Mouse (Mus musculus): Measurements from ENCODE around the gene Prox1. TPM values are rescaled to one million over a fixed set of nuclear protein-coding genes. Genes with fewer than 3 reads are reported as not detected.
A peak's percentile ranks its signal among the peaks of the same experiment; 100 is the strongest.

Prox1 gene
- polyA plus RNA-seq, 1 experiment from 2014 or later: 12.1 TPM

DNA sequence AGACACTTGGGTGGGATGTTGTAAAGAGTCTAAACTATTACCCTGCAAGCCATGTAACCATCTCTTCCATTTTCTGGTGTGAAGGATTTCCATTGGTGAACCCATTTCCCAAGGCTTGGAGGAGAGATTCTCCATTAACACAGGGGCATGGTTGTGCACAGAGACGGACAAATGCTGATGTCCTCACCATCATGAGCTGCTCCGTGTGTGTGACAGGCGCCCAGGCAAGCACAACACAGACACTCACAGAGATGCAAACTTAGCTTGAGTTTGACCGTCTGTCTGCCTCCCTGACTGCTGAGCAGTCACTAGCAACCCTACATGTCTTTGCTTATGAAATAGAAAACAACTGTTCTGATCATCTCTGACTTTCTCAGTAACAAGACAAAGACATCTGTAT, 30.5 kb upstream of the Prox1 start:
- Histone ChIP-seq H3K27me3 (replicated peaks; ENCODE audit: control insufficient read depth, insufficient read depth, low read length) (no peaks in the 10 kb centered on the region), H3K9me3 (ENCODE audit: control insufficient read depth, low read length) (no peaks in the 10 kb centered on the region), H3K9ac (ENCODE audit: low read depth, low read length) (no peak overlapping the region), H3K36me3 (ENCODE audit: control insufficient read depth, insufficient read depth, low read length) (no peaks in the 10 kb centered on the region), H3K27ac (ENCODE audit: low read depth, low read length) (no peak overlapping the region), H3K4me2 (no peak overlapping the region), H3K4me3 (ENCODE audit: low read depth, low read length) (no peak overlapping the region), H3K4me1 (replicated peaks; ENCODE audit: control insufficient read depth, insufficient read depth, low read length) (no peaks in the 10 kb centered on the region)
- 85% methylated on average over 4 of the region's 4 CpGs for WGBS
- ATAC-seq (replicated peaks; ENCODE audit: low FRiP score) (no peak), DNase-seq (ENCODE audit: low spot score) (no peak)

DNA sequence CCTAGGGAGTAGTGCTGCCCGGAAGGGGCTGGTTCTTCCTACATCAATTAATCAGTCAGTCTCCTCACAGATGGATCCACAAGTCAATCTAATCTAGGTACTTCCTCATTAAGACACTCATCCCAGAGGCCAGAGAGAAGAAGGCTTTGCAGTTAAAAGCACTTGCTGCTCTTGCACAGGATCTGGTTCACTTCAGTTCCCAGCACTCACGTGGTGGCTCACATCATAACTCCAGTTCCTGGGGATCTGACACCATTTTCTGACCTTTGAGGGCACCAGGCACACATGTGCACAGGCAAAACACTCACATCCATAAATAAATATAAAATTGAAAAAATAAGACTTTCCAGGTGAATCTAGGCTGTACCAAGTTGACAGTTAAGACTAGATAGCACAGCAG, 27.7 kb upstream of the Prox1 start:
- Histone ChIP-seq H3K9me3 (ENCODE audit: control insufficient read depth, low read length) (no peaks in the 10 kb centered on the region), H3K4me1 (replicated peaks; ENCODE audit: control insufficient read depth, insufficient read depth, low read length) (no peaks in the 10 kb centered on the region), H3K4me2 (no peak overlapping the region), H3K4me3 (ENCODE audit: low read depth, low read length) (no peak overlapping the region), H3K27me3 (replicated peaks; ENCODE audit: control insufficient read depth, insufficient read depth, low read length) (no peaks in the 10 kb centered on the region), H3K27ac (ENCODE audit: low read depth, low read length) (no peak overlapping the region), H3K36me3 (ENCODE audit: control insufficient read depth, insufficient read depth, low read length) (no peaks in the 10 kb centered on the region), H3K9ac (ENCODE audit: low read depth, low read length) (no peak overlapping the region)
- WGBS: 80% methylated on average over 2 of the region's 2 CpGs
- no peak for DNase-seq (ENCODE audit: low spot score)
- no peak for ATAC-seq (replicated peaks; ENCODE audit: low FRiP score)

DNA sequence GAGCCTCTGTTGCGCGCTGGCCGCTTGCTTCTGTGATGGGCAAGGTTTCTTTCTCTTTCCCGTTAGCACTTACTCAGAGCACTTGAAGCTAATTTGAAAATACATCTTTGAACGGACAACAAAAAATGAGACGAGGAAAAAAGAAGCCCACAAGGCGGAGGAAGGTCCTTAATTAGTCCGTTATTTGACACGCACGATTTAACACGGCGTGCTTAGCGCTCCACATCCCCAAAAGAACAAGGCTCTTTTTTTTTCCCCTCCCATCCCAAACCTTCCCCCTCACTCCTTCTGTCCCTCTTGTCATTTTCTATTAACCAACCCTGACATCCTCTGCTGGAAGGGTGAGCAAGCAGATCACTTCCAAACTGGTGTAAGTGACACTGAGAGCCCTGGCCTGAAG, 21.5 kb upstream of the Prox1 start:
- Histone ChIP-seq H3K9ac (ENCODE audit: low read depth, low read length) (no peak overlapping the region), H3K27ac (ENCODE audit: low read depth, low read length) (no peak overlapping the region), H3K4me1 (replicated peaks; ENCODE audit: control insufficient read depth, insufficient read depth, low read length) (no peaks in the 10 kb centered on the region), H3K4me2 (no peak overlapping the region), H3K27me3 (replicated peaks; ENCODE audit: control insufficient read depth, insufficient read depth, low read length) (no peaks in the 10 kb centered on the region), H3K36me3 (ENCODE audit: control insufficient read depth, insufficient read depth, low read length) (no peaks in the 10 kb centered on the region), H3K4me3 (ENCODE audit: low read depth, low read length) (no peak overlapping the region), H3K9me3 (ENCODE audit: control insufficient read depth, low read length) (no peaks in the 10 kb centered on the region)
- DNase-seq (ENCODE audit: low spot score): no peak
- 87% methylated on average over 13 of the region's 13 CpGs for WGBS
- ATAC-seq (replicated peaks; ENCODE audit: low FRiP score): no peak

DNA sequence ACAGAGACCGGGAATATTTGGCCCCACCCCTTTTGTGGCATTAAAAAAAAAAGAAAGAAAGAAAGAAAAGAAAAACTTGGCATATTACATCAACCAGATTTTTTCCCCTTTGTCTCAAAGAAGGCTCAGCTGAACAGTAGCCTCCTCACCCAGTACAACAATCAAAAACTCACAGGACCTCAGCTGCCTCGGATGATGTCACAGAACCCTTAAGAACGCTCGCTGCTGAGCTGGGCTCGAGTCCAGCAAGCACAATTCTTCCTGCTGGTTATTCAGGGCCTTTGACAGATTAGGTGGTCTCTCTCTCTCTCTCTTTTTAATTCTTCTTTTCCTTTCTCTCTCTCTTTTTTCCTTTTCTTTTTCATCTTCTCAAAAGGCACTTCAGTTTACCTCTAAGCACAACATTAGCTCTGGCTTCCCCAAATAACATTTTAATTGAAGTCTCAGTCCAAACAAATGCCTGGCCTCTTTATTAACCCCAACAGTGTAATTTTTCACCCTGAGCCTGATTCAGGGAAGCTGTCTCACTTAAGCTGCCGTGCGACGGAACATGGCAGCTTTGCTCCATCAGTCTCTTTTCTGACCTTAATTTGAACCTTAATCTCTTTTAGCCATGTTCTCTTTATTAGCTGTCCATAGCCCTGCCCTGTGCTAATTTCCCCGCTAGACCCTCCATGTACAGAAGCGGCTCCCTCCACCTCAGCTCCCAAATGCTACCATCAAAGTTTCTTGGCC, 19.9 kb upstream of the Prox1 start:
- Histone ChIP-seq H3K27ac (ENCODE audit: low read depth, low read length) (no peak overlapping the region), H3K36me3 (ENCODE audit: control insufficient read depth, insufficient read depth, low read length) (no peaks in the 10 kb centered on the region), H3K9me3 (ENCODE audit: control insufficient read depth, low read length) (no peaks in the 10 kb centered on the region), H3K9ac (ENCODE audit: low read depth, low read length) (no peak overlapping the region), H3K27me3 (replicated peaks; ENCODE audit: control insufficient read depth, insufficient read depth, low read length) (no peaks in the 10 kb centered on the region), H3K4me2 (no peak overlapping the region), H3K4me3 (ENCODE audit: low read depth, low read length) (no peak overlapping the region), H3K4me1 (replicated peaks; ENCODE audit: control insufficient read depth, insufficient read depth, low read length) (no peaks in the 10 kb centered on the region)
- DNase-seq (ENCODE audit: low spot score) (no peak), ATAC-seq (replicated peaks; ENCODE audit: low FRiP score) (no peak)
- 65% methylated on average over 10 of the region's 10 CpGs for WGBS

DNA sequence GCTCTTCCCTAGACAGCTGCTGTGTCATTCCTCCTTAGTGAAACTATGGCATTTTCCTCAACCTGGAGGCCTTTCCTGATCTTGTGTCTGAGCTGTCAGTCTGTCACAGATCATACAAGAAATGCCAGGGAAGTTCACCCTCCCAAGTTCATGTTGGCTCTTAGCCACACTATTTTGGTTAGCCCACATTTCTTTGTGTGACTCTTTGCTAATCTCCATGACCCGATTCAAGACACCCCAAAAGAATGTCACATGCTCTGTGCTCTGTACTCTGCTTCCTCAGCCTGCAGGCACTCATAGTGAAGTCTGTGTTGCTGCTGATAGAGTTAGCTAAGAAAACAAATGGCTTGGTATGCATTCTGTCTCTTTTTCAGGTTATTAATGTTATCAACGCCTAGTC, 18.6 kb upstream of the Prox1 start:
- no peak overlapping the region for H3K4me3 ChIP-seq (ENCODE audit: low read depth, low read length)
- no peak overlapping the region for H3K27ac ChIP-seq (ENCODE audit: low read depth, low read length)
- 72% methylated on average over 2 of the region's 2 CpGs for WGBS
- DNase-seq (ENCODE audit: low spot score): no peak
- H3K9ac ChIP-seq (ENCODE audit: low read depth, low read length): no peak overlapping the region
- H3K4me2 ChIP-seq: no peak overlapping the region
- peaks cover 5% of the 10 kb centered on the region; the same call in 1 of the 2 replicates for H3K4me1 ChIP-seq (replicated peaks; ENCODE audit: control insufficient read depth, insufficient read depth, low read length)
- no peaks in the 10 kb centered on the region for H3K36me3 ChIP-seq (ENCODE audit: control insufficient read depth, insufficient read depth, low read length)
- no peaks in the 10 kb centered on the region for H3K9me3 ChIP-seq (ENCODE audit: control insufficient read depth, low read length)
- ATAC-seq (replicated peaks; ENCODE audit: low FRiP score): no peak
- no peaks in the 10 kb centered on the region for H3K27me3 ChIP-seq (replicated peaks; ENCODE audit: control insufficient read depth, insufficient read depth, low read length)

DNA sequence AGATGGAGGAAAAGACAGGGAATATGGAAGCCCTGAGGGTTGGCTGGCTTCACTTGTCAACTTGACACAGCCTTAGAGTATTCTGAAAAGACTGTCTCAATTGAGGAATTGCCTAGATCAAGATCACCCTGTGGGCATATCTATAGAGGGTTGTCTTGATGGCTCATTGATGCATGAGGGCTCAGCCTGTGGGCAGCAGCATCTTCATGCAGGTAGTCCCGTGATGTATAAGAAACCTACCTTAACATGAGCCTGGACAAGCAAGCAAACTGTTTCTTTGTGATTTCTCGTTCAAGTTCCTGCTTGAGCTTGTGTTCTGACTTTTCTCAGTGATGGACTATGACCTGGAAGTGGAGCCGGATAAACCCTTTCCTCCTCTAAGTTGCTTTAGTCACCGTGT, 15.8 kb upstream of the Prox1 start:
- ATAC-seq (replicated peaks; ENCODE audit: low FRiP score) (no peak), DNase-seq (ENCODE audit: low spot score) (no peak)
- Histone ChIP-seq H3K4me1 (replicated peaks; ENCODE audit: control insufficient read depth, insufficient read depth, low read length) (peaks cover 5% of the 10 kb centered on the region; the same call in 1 of the 2 replicates), H3K27ac (ENCODE audit: low read depth, low read length) (no peak overlapping the region), H3K9ac (ENCODE audit: low read depth, low read length) (no peak overlapping the region), H3K4me3 (ENCODE audit: low read depth, low read length) (no peak overlapping the region), H3K36me3 (ENCODE audit: control insufficient read depth, insufficient read depth, low read length) (no peaks in the 10 kb centered on the region), H3K27me3 (replicated peaks; ENCODE audit: control insufficient read depth, insufficient read depth, low read length) (no peaks in the 10 kb centered on the region), H3K4me2 (no peak overlapping the region), H3K9me3 (ENCODE audit: control insufficient read depth, low read length) (no peaks in the 10 kb centered on the region)
- WGBS: 81% methylated on average over 4 of the region's 4 CpGs

DNA sequence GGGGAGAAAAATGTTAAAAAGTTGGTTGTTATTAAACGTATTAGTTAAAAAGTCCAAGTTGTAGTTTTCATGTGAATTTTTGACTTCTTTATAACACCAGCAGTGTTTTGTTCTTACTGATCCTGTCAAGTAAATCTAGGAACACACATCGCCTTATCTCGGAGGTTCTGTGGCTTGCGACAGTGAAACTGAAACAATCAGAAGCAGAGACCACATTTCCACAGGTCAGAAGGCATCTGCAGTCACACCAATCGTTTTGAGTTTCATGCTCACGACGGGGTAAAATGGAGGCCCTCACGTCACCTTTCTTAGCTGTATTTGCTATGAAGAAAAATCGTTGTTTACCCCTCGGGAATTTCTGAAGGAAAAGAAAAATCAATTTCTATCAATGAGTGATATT, 14.8 kb upstream of the Prox1 start:
- Histone ChIP-seq H3K4me3 (ENCODE audit: low read depth, low read length) (no peak overlapping the region), H3K4me1 (replicated peaks; ENCODE audit: control insufficient read depth, insufficient read depth, low read length) (peaks cover 5% of the 10 kb centered on the region; the same call in 1 of the 2 replicates), H3K9me3 (ENCODE audit: control insufficient read depth, low read length) (no peaks in the 10 kb centered on the region), H3K9ac (ENCODE audit: low read depth, low read length) (no peak overlapping the region), H3K27ac (ENCODE audit: low read depth, low read length) (no peak overlapping the region), H3K4me2 (no peak overlapping the region), H3K27me3 (replicated peaks; ENCODE audit: control insufficient read depth, insufficient read depth, low read length) (no peaks in the 10 kb centered on the region), H3K36me3 (ENCODE audit: control insufficient read depth, insufficient read depth, low read length) (no peaks in the 10 kb centered on the region)
- 74% methylated on average over 10 of the region's 10 CpGs for WGBS
- DNase-seq (ENCODE audit: low spot score) (no peak), ATAC-seq (replicated peaks; ENCODE audit: low FRiP score) (no peak)

DNA sequence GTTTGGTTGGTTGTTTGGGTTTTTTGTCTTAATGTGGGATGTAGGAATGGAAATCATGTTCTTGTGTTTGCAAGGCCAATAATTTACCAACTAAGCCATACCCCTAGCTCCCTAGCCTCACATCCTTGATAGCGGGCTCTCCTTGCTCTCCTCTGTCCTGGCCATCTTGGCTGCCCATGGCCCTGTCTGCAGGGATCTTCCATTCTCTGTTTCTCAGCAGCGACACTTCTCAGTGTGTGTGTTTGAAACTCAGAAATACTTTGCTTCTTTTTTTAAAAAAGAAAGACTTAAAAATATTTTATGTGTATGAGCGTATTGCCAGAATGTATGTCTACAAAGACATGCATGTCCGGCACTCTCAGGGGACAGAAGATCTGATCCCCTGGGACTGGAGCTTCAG, 13.1 kb upstream of the Prox1 start:
- Histone ChIP-seq H3K4me3 (ENCODE audit: low read depth, low read length) (no peak overlapping the region), H3K27me3 (replicated peaks; ENCODE audit: control insufficient read depth, insufficient read depth, low read length) (no peaks in the 10 kb centered on the region), H3K27ac (ENCODE audit: low read depth, low read length) (no peak overlapping the region), H3K36me3 (ENCODE audit: control insufficient read depth, insufficient read depth, low read length) (no peaks in the 10 kb centered on the region), H3K4me2 (no peak overlapping the region), H3K4me1 (replicated peaks; ENCODE audit: control insufficient read depth, insufficient read depth, low read length) (peaks cover 5% of the 10 kb centered on the region; the same call in 1 of the 2 replicates), H3K9ac (ENCODE audit: low read depth, low read length) (no peak overlapping the region), H3K9me3 (ENCODE audit: control insufficient read depth, low read length) (no peaks in the 10 kb centered on the region)
- ATAC-seq (replicated peaks; ENCODE audit: low FRiP score): no peak
- DNase-seq (ENCODE audit: low spot score): no peak
- WGBS: 88% methylated on average over 4 of the region's 4 CpGs

DNA sequence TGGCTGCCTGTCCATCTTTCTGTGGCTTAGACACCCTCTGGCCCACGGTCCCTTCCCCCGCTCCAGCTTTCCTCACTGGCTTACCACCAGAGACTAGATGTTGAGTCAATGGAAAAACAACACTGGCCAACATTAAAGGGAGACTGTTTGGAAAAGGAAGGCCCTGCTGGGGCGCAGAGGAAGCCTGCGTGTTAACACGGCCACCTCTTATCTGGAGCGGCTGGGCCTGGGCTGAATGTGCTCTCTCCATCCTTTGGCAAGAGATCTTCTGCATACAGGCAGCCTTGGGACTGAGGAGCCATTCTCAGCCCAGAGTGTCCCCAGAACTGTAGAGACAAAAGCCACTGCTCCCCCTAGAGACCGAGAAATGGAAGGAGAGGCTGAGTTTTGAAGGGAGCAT, 11.3 kb upstream of the Prox1 start:
- H3K4me2 ChIP-seq: no peak overlapping the region
- peaks cover 4% of the 10 kb centered on the region; the same call in 1 of the 2 replicates for H3K27me3 ChIP-seq (replicated peaks; ENCODE audit: control insufficient read depth, insufficient read depth, low read length)
- DNase-seq (ENCODE audit: low spot score) (no peak), ATAC-seq (replicated peaks; ENCODE audit: low FRiP score) (0 out of 2 replicates have a peak, but pooled peaks have one; percentile 41)
- H3K4me1 ChIP-seq (replicated peaks; ENCODE audit: control insufficient read depth, insufficient read depth, low read length): peaks cover 5% of the 10 kb centered on the region; the same call in 1 of the 2 replicates
- H3K4me3 ChIP-seq (ENCODE audit: low read depth, low read length): no peak overlapping the region
- WGBS: 44% methylated on average over 7 of the region's 7 CpGs
- no peaks in the 10 kb centered on the region for H3K9me3 ChIP-seq (ENCODE audit: control insufficient read depth, low read length)
- H3K9ac ChIP-seq (ENCODE audit: low read depth, low read length): no peak overlapping the region
- no peaks in the 10 kb centered on the region for H3K36me3 ChIP-seq (ENCODE audit: control insufficient read depth, insufficient read depth, low read length)
- H3K27ac ChIP-seq (ENCODE audit: low read depth, low read length): no peak overlapping the region
